Mouse (Mus musculus) limb, embryonic 14.5 days (tissue): ENCODE results near the gene Fgfr2. TPM values are rescaled to one million over a fixed set of nuclear protein-coding genes. Genes with fewer than 3 reads are reported as not detected.

Source experiments
- ATAC-seq: fragments of 200-750 bp; cut with Nextera tagmentation; 2 replicates; pipeline ENCODE4 v1.8.0; 2017; ENCODE audit warnings: low read depth, moderate number of reproducible peaks, moderate TSS enrichment; ENCODE audit not compliant: low FRiP score
- DNase-seq: peaks from one replicate; pipeline ENCODE4 v3.0.0-alpha.2; 2015; ENCODE audit warnings: low spot score
- H3K27ac ChIP-seq: fragments of 300-500 bp; sonication (generic); replicated peaks from 2 replicates; pipeline ENCODE4 v1.5.1; 2014; ENCODE audit warnings: low read depth, mild to moderate bottlenecking, low read length, moderate library complexity, mixed read lengths
- H3K27me3 ChIP-seq: fragments of 300-500 bp; sonication (generic); 2 replicates; pipeline ENCODE4 v1.6.1; 2014; ENCODE audit warnings: low read length, mixed read lengths; ENCODE audit not compliant: control insufficient read depth, insufficient read depth
- H3K36me3 ChIP-seq: fragments of 300-500 bp; sonication (generic); 2 replicates; pipeline ENCODE4 v1.6.1; 2014; ENCODE audit warnings: mild to moderate bottlenecking, low read length, moderate library complexity, mixed read lengths; ENCODE audit not compliant: control insufficient read depth, insufficient read depth
- H3K4me1 ChIP-seq: fragments of 300-500 bp; sonication (generic); 2 replicates; pipeline ENCODE4 v1.6.1; 2014; ENCODE audit warnings: antibody characterized with exemption, low read length, mixed read lengths; ENCODE audit not compliant: control insufficient read depth, insufficient read depth
- H3K4me2 ChIP-seq: fragments of 300-500 bp; sonication (generic); replicated peaks from 2 replicates; pipeline ENCODE4 v1.6.1; 2014; ENCODE audit warnings: low read depth, mild to moderate bottlenecking, low read length, moderate library complexity; ENCODE audit not compliant: severe bottlenecking
- H3K4me3 ChIP-seq: fragments of 300-500 bp; sonication (generic); replicated peaks from 2 replicates; pipeline ENCODE4 v1.5.1; 2014; ENCODE audit warnings: low read length
- H3K9ac ChIP-seq: fragments of 300-500 bp; sonication (generic); 2 replicates; pipeline ENCODE4 v1.6.1; 2014; ENCODE audit warnings: mild to moderate bottlenecking, low read depth, low read length, moderate library complexity; ENCODE audit not compliant: severe bottlenecking
- H3K9me3 ChIP-seq: fragments of 300-500 bp; sonication (generic); 2 replicates; pipeline ENCODE4 v1.6.1; 2016; ENCODE audit warnings: low read length; ENCODE audit not compliant: control insufficient read depth
- POLR2A ChIP-seq: fragments of 200-500 bp; IDR thresholded peaks from 2 replicates; pipeline ENCODE4 v1.8.0; 2012; ENCODE audit warnings: inconsistent platforms, mild to moderate bottlenecking, moderate library complexity, borderline replicate concordance; ENCODE audit not compliant: insufficient read depth, insufficient read length; ENCODE audit errors: extremely low read depth
- WGBS: fragments of 180-500 bp; shearing (Covaris S2); extraction: QIAGEN DNeasy Blood & Tissue Kit; methylation state at CpG from one replicate; pipeline ENCODE4 v1.1.7; 2014; 5-methylcytosine and 5-hydroxymethylcytosine counted together
- polyA plus RNA-seq, 2 experiments: library from polyadenylated mRNA; depleted of rRNA in 1 of 2; stranded (reverse) in 1 of 2; unstranded in 1 of 2; fragments of >200 nt; fragmentation: Nextera tagmentation in 1 of 2; extraction: Ambion mirVana in 1 of 2; gene quantifications; 2 replicates each; pipeline versions ENCODE4 v1.2.1 to v1.2.3; 2012 to 2014

The Fgfr2 gene
- polyA plus RNA-seq, 2 experiments: 131 to 133 TPM

- Histone ChIP-seq H3K27me3 (no peaks in the 10 kb centered on the region), H3K27ac (peak overlapping the region; percentile 48), H3K36me3 (peaks cover 7% of the 10 kb centered on the region), H3K4me2 (no peak overlapping the region), H3K9me3 (no peaks in the 10 kb centered on the region), H3K4me3 (no peak overlapping the region), H3K4me1 (peaks cover 3% of the 10 kb centered on the region; the same call in 1 of the 2 replicates), H3K9ac (no peak overlapping the region)
- 42% methylated on average over 4 of the region's 4 CpGs for WGBS
- ATAC-seq (peak; percentile 47; the same call in 1 of the 2 replicates), DNase-seq (peak; percentile 33)
- no peak for TF ChIP-seq POLR2A
Measured at GRCm38 (mm10) chr7:130455587-130456246, 2667.4 kb downstream of the Fgfr2 start.

GRCm38 (mm10) chr7:130454226-130454625 is 2668.9 kb downstream of the Fgfr2 start:
- Histone ChIP-seq H3K9ac (no peak overlapping the region), H3K27me3 (no peaks in the 10 kb centered on the region), H3K4me1 (peaks cover 3% of the 10 kb centered on the region; the same call in 1 of the 2 replicates), H3K4me3 (no peak overlapping the region), H3K27ac (no peak overlapping the region), H3K36me3 (peaks cover 6% of the 10 kb centered on the region), H3K4me2 (no peak overlapping the region), H3K9me3 (no peaks in the 10 kb centered on the region)
- WGBS: 73% methylated on average over 3 of the region's 3 CpGs
- no peak for TF ChIP-seq POLR2A
- DNase-seq (no peak), ATAC-seq (no peak)

- DNase-seq: no peak
- Histone ChIP-seq H3K9ac (no peak overlapping the region), H3K27ac (no peak overlapping the region), H3K27me3 (no peaks in the 10 kb centered on the region), H3K9me3 (no peaks in the 10 kb centered on the region), H3K36me3 (0 out of 2 replicates have a peak, but pooled peaks cover 4% of the 10 kb centered on the region), H3K4me2 (no peak overlapping the region), H3K4me1 (0 out of 2 replicates have a peak, but pooled peaks cover 3% of the 10 kb centered on the region), H3K4me3 (no peak overlapping the region)
- no peak for TF ChIP-seq POLR2A
- no peak for ATAC-seq
- WGBS: 95% methylated on average over 5 of the region's 5 CpGs
Measured at GRCm38 (mm10) chr7:130435776-130436175, 2687.4 kb downstream of the Fgfr2 start.

DNA sequence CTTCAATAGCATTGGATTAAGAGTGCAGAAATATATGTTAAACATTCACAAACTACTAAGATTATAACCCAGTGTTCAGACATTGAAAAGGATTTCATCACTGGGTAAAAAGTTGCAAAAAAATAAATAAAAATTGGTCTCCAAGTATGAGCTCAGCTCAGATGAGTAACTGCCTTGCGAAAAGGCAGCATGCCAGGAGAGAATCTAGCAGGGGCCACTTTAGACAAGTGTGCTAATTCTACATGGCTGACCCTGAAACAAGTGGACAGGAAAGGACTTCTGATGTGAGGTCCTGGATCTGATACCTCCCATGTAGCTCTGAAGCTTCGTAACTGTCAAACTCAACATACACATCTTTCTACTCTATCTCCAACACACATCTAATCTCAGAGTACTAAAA is 2691.0 kb downstream of the Fgfr2 start:
- Histone ChIP-seq H3K9me3 (no peaks in the 10 kb centered on the region), H3K4me3 (no peak overlapping the region), H3K36me3 (0 out of 2 replicates have a peak, but pooled peaks cover 4% of the 10 kb centered on the region), H3K27ac (no peak overlapping the region), H3K4me1 (peaks cover 11% of the 10 kb centered on the region; the same call in 1 of the 2 replicates), H3K27me3 (no peaks in the 10 kb centered on the region), H3K9ac (no peak overlapping the region), H3K4me2 (no peak overlapping the region)
- WGBS: 98% methylated on average over 2 of the region's 2 CpGs
- ATAC-seq (no peak), DNase-seq (no peak)
- TF ChIP-seq POLR2A: no peak

GRCm38 (mm10) chr7:130426586-130426985 is 2696.6 kb downstream of the Fgfr2 start:
- Histone ChIP-seq H3K4me3 (no peak overlapping the region), H3K27ac (peak overlapping the region; percentile 73), H3K4me2 (peak overlapping the region; percentile 19; the same call in 1 of the 2 replicates), H3K36me3 (no peaks in the 10 kb centered on the region), H3K27me3 (no peaks in the 10 kb centered on the region), H3K4me1 (peaks cover 17% of the 10 kb centered on the region), H3K9me3 (no peaks in the 10 kb centered on the region), H3K9ac (0 out of 2 replicates have a peak overlapping the region, but pooled peaks have one; percentile 16)
- no peak for TF ChIP-seq POLR2A
- DNase-seq (peak; percentile 56), ATAC-seq (peak; percentile 89)
- WGBS: 6% methylated on average over 5 of the region's 5 CpGs
